Mouse (Mus musculus) layer of hippocampus, postnatal 36 days (tissue): ENCODE results near the gene Cyp4f16. TPM values are rescaled to one million over a fixed set of nuclear protein-coding genes. Genes with fewer than 3 reads are reported as not detected.
"Not testable (repeated sequence)": the region's sequence is repeated elsewhere in the genome, so short reads cannot be mapped to it uniquely, and the experiment has no call there.

Source experiments
- DNase-seq, 2 experiments: peaks; one replicate each; pipeline ENCODE4 v3.0.0; 2022
- total RNA-seq, 2 experiments: library from RNA; stranded (reverse); gene quantifications; 2 replicates each; pipeline ENCODE4 v1.2.3; 2021

Cyp4f16 gene
- total RNA-seq, result 1 to 10 TPM; 5.6 to 6.0 TPM

- DNase-seq, result peak; percentile 75 to 80
Observed at GRCm38 (mm10) chr17:32536051-32536866, at the start of gene Cyp4f16. Cyp4f16 (plus strand) TSS chr17:32536558.

GRCm38 (mm10) chr17:32492349-32492980 lies 43.9 kb upstream of the Cyp4f16 start:
- DNase-seq, result no peak

- peak; percentile 29 to 66 for DNase-seq
Observed at GRCm38 (mm10) chr17:32494601-32495000, 41.8 kb upstream of the Cyp4f16 start.

- DNase-seq, result not testable (repeated sequence)
Observed at GRCm38 (mm10) chr17:32500511-32500910, 35.8 kb upstream of the Cyp4f16 start.

GRCm38 (mm10) chr17:32501051-32501450 lies 35.3 kb upstream of the Cyp4f16 start:
- DNase-seq, result no peak

GRCm38 (mm10) chr17:32503111-32503510 lies 33.2 kb upstream of the Cyp4f16 start:
- no peak for DNase-seq

GRCm38 (mm10) chr17:32505851-32506728 lies 30.3 kb upstream of the Cyp4f16 start, which contains the start of gene Cyp4f17:
Cyp4f17 (plus strand) TSS chr17:32506050.
- DNase-seq, result no peak

- DNase-seq, result no peak
Observed at GRCm38 (mm10) chr17:32506729-32507245, 29.6 kb upstream of the Cyp4f16 start.

- DNase-seq, result no peak
Observed at GRCm38 (mm10) chr17:32516126-32516525, 20.2 kb upstream of the Cyp4f16 start.

GRCm38 (mm10) chr17:32521981-32522380 lies 14.4 kb upstream of the Cyp4f16 start:
- no peak for DNase-seq

- DNase-seq, result no peak
Observed at GRCm38 (mm10) chr17:32522386-32522785, 14.0 kb upstream of the Cyp4f16 start.

- no peak for DNase-seq
Observed at GRCm38 (mm10) chr17:32522816-32523215, 13.5 kb upstream of the Cyp4f16 start.

GRCm38 (mm10) chr17:32523895-32524294 lies 12.5 kb upstream of the Cyp4f16 start:
- no peak for DNase-seq

- not testable (repeated sequence) for DNase-seq
Observed at GRCm38 (mm10) chr17:32526341-32526740, 10.0 kb upstream of the Cyp4f16 start.

GRCm38 (mm10) chr17:32527748-32528147 lies 8.6 kb upstream of the Cyp4f16 start:
- DNase-seq, result no peak

GRCm38 (mm10) chr17:32528408-32529337 lies 7.7 kb upstream of the Cyp4f16 start:
- peak; percentile 80 to 81 for DNase-seq

- DNase-seq, result not testable (repeated sequence)
Observed at GRCm38 (mm10) chr17:32532356-32532755, 4.0 kb upstream of the Cyp4f16 start.

- DNase-seq, result no peak
Observed at GRCm38 (mm10) chr17:32534068-32534467, 2.3 kb upstream of the Cyp4f16 start.

- no peak for DNase-seq
Observed at GRCm38 (mm10) chr17:32536867-32537250, 501 bp downstream of the Cyp4f16 start.

- DNase-seq, result not testable (repeated sequence)
Observed at GRCm38 (mm10) chr17:32544792-32545191, 8.4 kb downstream of the Cyp4f16 start.

- not testable (repeated sequence) for DNase-seq
Observed at GRCm38 (mm10) chr17:32550377-32550776, 14.0 kb downstream of the Cyp4f16 start.
